Mouse (Mus musculus): ENCODE data around the gene Lipm.

Gene Lipm

DNA sequence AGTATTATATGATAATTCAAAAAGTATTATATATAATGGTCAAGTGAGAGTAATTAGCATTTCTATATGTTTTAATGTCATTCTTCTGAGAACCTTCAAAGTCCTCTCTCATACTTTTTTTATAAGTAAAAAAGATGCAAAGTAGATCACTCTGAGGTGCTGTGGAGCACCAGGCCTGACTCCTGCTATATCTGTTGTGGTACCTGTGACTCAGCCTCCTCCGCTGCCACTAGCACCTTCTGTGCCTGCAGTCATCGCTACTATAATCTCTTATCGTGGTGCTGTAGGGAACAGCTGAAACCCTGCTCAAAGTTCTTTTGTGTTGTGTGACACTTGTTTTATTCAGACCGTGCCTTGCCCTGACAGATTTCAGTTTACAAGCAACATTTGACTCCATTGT lies 65.7 kb downstream of the Lipm start:
- no peak for DNase-seq

DNA sequence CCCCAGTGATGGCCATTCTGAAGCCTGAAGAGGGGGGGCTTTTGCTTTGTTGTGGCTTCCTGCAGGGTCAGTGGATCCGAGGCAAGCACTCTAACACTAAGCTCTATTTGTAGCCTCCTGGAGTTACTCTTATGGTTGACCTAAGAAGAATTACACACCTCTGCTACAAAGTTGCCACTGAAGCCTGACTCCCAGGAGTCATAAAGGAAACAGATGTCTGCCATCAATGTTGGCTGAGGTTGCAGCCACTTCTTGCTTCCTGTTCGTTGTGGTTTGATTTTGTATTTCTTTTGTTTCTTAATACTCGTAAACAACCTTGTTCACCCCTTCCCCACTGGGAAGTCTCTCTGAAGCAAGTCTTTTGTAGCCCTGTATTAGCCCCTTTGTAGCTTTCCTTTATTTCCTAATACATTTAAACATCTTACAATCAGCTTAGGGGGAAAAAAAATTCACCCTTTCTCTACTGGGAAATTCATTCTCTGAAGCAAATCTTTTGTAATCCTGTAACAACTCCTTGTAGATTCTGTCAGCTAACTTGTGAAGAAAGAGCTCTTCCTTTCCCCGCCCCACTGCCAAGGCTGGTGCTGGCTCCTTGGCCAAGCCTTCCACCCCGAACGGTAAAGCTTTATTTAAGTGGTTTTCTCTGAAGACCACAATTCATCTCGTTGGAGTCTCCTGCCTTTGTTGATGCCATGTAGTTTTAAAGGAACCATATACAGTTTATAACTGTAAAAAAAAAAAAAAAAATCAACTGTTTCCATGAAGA lies 67.3 kb downstream of the Lipm start:
- no peak for DNase-seq

DNA sequence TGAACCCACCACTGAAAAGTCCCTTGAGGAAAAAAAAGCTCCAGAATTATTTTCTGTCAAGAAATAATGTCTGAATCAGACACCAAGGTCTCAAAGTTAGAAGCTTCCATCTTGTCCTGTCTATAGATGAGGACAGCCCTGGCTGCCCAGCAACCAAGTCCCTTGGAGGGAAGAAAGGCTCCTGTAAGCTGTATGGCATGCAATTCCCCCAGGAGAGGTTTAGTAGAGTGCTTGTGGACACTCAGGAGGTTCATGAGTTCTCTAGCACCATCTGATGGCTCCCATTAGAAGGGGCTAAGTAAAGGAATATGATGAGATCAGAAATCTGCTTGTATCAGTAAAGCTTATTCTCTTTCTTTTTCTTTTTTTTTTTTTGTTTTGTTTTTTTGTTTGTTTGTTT lies 68.4 kb downstream of the Lipm start:
- no peak for DNase-seq

DNA sequence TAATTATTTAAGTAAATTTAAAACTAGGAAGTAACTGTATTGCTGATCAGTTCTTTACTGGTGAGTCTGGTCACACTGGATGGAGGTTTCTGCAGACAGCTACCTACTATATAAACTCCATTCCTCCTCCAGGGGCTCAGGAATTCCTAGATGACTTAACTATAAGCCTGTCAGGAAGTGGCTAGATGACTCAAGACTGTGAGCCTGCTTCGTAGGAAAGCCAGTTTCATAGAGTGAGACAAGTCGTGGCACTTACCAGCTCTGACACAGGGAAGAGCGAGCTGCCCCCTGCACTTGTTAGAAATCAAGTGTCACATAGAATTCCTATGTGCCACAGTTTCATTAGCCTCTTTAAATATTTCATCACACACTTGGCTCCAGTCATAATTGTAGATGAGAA lies 70.4 kb downstream of the Lipm start:
- no peak for DNase-seq

All from right cerebral cortex, postnatal 4 days (tissue).